Mouse (Mus musculus): ENCODE results near the gene Slxl1.

The Slxl1 gene

GRCm38 (mm10) chrX:55226576-55226975 is at the start of gene Slxl1:
Gene Slxl1 (plus strand): TSS chrX:55226876.
- in situ Hi-C loops (cut with MboI, MseI): loop anchor here (25.0 kb wide), 2 partner anchors 486 to 586 kb away; no protein-coding TSS in a partner anchor

Data from T-helper 2 cell (primary cell).